Mouse (Mus musculus) right cerebral cortex, postnatal 36 days (tissue): ENCODE measurements at regions not wholly inside any gene's neighbourhood (a gene's known extent, or its start where the extent isn't known, plus 50 kb on each side); places are given as distances from the start of the nearest gene placed in this dataset.
A peak's percentile ranks its signal among the peaks of the same experiment; 100 is the strongest.

Source experiments
- DNase-seq, 2 experiments: peaks; one replicate each; pipeline ENCODE4 v3.0.0; 2022; ENCODE audit warnings: low spot score in 2 of 2, mixed read lengths in 1 of 2

DNA sequence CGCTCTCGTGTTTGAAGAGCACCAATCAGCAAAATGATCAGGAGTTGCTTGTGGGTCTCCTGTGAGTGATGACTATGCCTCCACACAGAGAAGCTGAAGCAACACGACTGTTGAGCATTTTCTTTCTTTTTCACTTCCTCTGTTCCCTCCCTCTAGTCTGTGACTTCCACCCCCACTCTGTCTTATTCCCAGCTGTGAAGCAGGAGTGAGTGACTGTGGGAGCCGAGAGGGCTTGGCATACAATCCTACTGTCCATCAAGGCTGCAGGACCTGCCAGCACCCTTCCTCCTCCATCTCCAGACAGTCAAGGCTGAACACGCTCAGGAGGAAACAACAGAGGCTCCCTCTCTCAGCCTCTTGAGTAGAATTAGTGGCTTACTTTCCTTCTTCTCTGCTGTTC is 401.3 kb downstream of the Plcl1 start:
- no peak for DNase-seq

DNA sequence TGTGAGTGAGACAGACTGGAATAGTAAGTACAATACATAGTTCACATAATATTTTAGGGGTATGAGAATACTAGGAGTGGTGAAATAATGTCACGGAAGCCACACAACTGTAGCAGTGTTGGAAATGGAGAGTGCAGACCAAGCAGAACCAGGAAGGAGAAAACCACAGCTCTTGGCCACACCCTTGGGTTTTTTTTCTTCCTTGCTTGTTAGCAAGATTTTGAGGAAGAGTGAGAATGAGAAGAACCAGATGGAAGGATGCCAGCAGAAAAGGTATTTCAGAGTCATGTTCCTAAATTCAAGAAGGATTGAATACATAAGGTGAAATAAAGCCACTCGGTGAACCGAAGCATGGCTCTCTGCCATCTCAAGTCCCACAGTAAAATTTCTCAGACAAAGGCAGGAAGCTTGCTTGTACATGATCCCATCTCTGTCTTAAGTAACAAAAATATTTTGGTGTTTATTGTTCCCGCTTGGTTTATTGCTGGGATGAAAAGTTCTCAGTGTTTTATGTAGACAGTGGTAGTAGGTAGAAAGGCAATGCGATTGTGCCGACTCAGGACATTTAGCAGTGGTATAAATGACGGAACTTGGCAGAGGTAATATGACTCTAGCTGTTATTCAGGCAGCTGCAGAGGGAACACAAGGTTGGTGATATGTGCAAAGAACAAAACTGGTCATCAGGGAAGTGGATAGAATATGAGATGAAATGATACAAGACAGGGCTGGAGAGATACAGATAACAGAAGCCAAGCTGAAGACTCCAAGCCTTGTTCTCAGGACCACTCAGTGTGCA is 403.2 kb downstream of the Plcl1 start:
- no peak for DNase-seq

DNA sequence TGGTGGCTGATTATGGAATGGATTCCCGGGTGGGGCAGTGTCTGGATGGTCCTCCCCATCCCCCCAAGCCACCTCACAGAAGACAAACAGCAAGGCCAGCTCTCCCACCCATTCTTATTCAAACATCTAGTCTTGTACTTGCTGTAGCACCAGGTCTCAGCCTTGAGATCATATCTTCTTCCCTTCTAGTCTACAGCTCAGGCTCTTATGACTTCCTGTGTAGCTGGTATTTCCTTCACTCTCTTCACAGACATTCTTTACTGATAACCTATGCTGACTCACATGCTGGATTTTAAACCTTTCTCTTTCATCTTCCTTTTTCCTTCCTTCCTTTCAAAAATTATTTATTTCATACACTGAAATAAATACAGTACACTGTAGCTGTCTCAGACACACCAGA is 406.8 kb downstream of the Plcl1 start:
- DNase-seq: no peak

DNA sequence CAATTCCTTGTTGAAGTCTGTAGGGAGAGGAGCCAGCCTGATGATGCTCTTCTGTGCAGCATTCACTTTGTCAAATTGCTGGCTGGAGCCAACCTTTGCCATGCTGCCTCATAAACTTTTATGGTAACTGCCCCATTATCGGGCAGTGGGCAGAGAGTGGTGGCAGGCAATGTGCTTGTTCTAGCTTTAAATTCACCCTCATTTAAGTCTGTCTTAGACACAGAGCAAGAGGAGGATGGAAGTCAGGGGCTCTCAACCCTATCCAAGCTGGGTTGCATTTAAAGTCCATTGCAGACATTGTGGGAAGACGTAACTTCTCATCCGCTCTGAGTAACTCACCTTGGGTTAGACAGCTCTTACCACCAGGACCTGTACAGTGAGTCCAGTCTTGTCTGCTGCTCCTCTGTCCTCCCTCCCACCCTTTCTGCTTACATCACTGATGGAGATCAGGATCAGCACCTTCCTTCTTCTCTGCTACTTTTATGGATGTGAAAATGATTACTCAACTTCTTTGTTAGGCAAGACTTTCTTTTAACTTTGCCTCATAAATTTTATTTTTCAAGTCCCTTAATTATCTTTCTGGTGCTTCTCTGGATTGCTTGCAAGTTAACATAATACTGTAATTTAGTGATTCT is 415.3 kb downstream of the Plcl1 start:
- no peak for DNase-seq

DNA sequence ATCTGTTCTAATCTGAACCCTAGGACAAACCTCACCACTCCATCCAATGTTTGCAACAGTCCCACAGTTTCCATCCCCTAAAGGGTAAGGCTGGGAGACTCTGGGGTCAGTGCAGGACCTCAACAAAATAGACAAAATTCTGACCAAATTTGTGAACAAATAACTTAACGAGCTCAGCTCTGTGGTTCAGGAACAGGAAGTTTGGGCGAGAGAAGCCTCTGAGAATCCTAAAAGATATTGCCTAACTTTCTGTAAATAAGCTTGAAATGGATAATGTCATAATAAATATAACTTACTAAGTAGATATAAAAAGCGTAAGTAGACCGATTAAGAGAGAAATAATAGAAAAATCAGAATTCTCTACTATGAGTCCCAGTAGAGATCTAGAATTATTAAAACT is 416.9 kb downstream of the Plcl1 start:
- no peak for DNase-seq

DNA sequence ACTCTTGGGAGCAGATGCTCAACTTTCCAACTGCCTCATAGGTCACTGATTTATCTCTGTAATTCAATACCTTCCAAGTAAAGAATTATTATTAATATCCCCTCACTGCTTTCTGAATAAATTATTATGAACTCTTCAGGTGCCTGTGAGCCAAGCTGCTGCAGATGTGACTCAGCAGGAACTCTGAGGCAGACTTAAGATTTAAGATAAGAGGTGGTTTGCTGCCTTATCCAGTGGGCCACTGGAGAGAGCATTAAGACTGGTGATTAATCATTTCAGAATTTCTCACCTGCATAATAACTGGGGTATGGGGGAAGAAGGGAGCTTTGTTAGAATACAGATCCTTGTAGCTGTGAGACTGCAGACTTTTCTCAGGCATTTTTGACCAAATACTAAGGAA is 421.5 kb downstream of the Plcl1 start:
- DNase-seq: no peak

DNA sequence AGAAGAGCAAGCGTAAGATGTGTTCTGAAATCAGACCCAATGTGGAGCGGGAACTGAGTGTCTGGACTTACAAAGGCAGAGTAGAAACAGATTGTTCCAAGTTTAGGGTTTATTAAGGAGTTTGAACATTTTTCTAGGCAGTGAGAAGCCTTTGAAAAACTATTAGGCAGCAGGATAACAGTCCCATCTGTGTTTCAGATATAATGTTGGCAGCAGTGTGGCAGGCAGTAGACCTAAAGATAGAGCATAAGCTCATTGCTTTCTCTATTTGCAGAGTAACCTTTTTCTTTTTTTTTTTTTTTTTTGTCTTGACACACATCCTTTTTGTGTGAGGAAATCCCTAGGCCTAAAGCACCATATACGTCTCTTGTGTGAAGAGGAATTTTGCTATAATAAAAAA is 429.6 kb downstream of the Plcl1 start:
- no peak for DNase-seq

DNA sequence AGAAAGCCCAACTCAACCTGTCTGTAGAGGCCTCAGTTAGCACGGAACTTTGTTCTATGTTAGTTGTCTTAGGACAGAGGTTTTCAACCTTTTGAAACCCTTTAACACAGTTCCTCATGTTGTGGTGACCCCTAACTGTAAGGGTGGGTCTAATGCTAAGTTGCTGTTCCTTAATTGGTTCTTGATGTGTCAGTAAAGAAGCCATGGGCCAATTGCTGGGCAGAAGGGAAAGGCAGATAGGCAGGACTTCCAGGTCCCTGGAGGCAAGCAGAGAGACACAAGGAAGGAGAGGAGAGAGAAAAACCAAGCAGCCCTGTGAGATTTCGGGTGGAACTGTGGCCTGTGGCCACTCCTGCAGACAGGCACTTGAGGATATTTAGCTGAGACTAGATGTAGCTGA is 431.0 kb downstream of the Plcl1 start:
- no peak for DNase-seq

DNA sequence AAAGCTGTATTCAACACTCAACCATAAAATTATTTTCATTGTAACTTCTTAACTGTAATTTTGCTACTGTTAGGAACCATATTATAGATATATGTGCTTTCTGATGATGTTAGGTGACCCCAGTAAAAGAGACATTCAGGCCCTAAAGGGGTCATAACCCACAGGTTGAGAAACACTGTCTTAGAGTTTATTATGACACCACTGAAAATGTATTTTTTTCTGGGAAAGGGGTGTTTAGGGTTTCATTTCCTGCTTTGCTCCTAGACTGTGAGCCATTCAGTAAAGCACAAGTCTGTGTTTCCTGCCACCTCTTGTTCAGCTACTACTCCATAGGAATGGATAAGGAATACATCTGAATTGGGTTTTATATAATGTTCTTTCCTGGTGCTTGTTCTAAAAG is 431.6 kb downstream of the Plcl1 start:
- no peak for DNase-seq

DNA sequence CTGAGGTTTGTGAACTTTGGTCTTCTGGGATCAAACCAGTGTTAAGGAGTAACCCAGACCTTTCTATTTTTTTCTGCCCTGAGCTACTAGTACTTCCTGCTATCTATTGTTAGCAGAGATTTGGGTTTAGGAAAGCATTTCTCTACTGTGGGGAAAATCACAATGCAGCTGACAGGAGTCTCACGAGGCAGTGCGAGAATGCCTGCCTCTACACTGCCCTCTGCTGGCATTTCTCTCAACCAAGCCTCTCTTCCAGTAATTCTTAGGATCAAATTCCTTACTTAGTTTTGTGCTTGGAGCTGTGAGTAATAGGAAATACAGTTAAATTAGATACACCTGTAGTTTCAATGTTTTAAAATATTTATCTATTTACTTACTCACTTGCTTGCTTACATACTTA is 432.4 kb downstream of the Plcl1 start:
- peak; percentile 42 for DNase-seq

DNA sequence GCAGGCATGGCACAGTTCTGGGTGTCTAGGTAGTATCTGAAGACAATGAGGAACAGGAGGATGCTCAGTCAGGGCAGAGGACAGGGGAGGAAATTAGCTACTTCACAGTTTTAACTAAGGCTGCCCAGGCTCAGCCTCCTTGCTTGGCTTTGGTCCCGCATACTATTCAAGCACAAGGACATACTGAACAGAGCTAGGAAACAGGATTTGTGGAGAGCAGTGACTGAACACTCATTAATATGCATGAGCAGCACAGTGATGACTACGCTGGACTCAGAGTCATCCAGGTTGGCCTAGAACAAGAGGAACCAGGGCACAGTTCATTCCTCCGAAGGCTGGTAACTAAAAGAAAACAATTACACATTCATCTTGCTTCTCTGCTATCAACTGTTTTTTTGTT is 443.1 kb downstream of the Plcl1 start:
- no peak for DNase-seq

DNA sequence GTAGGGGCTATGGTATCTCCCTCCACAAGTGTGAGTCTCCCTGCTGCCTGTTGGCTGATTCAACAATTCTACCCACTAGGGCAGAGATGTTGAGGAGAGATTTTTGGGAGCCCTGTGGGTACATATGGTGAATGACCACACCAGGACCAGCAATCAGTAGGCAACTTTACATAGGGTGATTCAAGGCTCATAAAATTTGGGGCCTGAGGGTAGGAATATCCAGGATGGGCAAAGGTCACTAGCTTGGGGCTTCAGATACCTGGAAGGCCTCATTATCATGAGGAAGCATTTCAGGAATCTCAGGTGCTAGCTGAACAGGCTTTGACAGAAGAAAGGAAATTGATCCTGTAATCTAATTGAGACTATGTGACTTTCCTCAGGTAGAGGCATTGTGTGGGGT is 446.6 kb downstream of the Plcl1 start:
- DNase-seq: no peak

DNA sequence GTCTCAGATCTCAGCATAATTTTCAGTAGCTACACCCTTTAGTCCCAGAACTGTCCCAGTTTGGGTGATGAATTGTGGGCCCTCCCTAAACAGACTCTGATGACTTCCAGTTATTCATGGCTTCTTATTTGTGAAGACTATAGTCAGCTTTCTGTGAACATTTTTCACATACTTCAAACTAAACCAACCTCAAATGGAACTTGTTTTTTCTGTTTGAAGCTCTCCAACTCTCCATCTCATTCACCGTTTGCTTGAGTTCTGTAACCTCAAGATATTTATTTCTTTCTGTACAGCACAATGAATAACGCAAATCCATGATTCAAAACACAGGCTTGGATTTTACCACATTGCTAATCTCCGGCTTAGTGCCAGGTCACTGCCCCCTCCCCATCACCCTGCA is 453.4 kb downstream of the Plcl1 start:
- DNase-seq: no peak

DNA sequence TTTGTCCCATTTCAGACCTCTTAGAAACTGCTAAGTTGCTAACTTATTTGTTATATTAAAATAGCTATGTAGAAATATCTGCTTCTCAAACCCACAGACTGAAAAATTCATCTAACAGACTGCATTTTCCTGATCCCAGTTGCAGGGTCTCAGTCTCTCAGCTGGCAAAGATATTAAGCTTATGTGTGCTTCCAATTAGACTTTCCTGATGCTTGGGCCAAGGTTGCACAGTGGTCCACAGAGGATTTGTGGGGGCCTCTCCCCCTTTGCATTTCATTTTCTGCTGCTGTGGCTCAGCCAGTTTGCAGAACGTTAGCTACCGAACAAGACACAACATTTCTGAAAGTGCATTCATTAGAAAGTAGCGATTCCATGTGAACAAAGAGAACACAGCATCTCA is 457.4 kb downstream of the Plcl1 start:
- no peak for DNase-seq

DNA sequence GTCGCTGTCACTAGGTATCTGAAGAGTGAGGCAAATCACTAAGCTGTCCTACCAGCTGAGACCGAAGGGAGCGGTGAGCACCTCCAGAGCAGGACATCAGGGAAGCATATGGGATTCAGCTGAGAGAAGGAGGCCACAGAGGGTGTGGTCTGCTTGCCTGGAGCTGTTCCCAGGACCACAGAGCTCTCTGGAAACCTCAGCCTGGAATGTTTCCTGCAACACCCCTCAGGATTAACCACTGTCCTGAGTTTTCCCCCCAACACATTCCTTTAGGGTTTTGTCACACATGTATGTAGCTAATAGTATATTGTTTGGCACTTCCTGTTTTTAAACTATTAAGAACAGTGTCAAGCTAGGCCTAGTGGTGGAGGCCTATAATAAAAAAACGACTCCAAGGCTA is 459.6 kb downstream of the Plcl1 start:
- DNase-seq: no peak

DNA sequence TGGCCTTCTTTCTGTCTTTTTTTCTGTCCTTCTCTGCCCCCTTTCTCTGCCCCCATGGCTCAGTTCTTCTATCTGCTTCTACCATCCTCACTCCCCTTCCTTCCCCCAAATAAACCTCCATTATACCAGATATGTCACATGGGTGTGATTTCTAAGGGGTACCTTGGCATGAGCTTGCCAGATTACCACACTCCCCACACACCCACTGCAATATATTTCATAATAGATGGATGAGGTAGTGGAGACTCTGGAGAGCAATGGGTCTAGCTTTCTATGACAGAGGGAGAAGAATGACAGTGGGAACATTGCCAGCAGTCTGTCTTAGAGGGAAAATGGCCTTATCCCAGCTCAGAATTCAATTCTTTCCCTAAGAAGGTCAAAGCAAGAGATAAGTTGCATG is 461.0 kb downstream of the Plcl1 start:
- DNase-seq: no peak

DNA sequence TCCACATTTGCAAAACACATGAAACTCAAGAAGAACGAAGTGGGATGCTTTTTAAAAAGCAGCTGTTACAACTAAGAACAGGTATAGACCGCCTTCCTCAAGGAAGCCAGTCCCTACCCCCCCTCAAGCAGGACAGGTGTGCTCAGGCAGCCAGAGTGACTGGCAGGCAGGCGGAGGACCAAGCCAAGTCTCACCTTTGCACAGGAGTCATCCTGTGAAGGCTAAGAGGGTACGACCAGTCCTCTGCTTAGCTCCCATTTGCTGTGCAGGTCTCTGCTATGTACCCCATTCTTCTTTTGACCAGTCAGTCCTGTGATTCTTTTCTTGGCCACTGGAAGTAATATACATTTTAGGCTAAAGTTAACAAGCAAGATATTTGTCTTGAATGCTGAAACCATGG is 467.9 kb downstream of the Plcl1 start:
- no peak for DNase-seq

DNA sequence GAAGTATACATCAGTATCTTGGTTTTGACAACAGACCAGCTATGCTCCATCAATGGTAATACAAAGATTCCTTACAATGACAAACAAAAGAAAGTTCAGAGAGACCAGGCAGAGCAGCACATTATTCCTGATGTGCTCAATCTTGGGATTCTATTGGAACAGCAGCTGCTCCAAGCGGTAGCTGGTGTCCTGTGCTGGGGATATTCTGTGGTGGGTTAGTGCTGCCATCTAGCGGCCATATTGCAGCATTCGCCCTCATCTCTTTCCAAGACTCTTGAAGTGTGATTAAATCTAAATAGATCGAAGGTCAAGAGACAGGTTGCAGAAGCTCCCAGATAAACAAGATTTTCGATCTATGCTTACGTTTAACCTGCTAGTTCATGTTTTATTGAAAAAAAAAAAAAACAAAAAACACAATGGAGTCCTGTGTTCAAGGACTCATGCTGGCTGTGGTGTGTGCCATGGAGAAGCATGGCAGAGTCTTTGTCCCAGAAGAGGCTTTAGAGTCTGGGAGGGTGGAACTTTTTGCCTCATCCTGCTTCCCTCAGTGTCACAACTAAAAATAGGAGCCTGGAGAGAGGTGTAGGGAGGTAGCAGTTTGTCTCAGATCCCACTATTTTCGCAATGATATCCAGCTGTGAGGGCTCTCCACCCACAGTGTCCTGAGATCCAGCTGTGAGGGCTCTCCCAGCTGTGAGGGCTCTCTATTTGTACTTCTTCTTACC is 468.6 kb downstream of the Plcl1 start:
- peak; percentile 51 to 53 for DNase-seq

DNA sequence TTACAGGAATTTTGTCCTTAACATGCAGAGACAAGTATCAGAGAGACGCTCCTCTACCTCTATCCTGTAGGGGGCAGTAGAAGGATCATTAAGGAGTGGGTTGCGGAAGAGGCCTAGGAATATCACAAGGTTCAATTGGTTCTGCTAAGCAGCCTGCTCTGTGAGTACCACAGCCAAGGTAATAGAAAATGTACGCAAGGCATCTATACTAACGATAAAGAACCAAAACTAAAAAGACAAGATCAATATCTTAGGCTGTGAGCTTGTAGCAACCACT is 469.1 kb downstream of the Plcl1 start:
- DNase-seq: no peak

DNA sequence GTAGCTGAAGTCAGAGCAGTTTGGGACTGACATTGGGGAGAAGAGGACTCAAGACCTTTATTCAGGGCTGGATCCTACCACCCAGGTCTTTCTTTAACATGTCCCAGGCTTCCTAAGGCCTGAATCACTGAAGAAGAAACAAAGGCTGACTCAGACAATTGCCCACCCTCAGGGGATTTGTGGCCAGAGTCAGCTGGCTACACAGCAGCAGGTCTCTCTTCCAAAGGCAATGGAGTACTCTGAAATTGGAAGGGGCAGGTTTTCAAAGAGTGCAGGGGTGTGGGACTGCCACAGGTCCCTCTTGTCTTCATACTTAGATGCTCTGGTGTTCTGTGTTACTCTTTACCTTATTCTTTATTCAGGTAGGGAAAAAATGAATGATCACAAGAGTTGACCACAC is 478.9 kb downstream of the Plcl1 start:
- DNase-seq: no peak

DNA sequence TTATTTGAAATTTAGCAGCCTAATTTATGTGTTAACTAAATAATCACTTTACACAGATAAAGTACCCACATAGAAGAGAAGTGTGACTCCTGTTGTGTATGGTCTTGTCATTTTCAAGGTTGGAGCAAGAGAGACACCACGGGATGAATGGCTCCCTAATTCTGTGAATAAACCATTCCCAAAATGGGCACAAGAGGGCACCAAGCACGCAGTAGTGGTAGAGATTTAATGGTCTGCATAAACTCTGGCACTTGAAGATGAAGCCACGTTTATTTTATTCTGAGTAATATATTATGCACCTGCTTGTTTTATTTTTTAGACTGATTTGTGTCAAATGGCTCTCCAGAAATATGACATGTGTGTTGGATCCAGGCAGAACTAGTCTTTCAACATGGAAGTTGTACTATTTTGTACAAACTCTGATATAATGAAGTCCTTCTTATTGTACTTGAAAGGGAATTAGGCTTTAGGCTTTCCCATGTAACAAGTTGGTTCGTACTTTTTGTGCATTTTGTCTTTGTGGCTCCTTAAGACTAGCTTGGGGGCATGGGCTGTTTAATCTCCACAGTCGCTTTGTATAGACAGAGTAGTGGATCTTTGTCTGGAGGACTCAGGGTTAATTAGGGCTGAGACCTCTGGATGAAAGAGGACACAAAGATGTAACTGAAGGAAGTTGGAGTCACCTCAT is 480.8 kb downstream of the Plcl1 start:
- peak; percentile 47 to 56 for DNase-seq

DNA sequence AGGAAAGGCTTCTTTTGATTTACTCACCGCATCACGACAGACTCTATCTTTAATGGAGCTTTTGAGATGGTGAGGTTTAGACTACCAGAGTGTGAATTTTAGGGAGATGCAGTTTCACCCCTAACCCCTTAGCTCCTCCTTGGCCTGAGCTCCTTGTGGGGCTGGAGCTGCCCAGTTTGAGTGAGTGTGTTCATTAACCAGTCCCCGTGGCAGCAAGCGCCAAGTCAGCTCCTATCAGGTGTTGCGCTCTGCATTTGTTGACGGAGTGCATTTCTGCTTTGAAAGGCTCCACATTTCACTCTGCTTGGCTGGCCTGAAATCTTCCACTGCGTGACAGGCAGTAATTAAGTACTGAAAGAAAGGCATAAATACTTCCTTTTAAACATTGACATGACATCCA is 481.7 kb downstream of the Plcl1 start:
- no peak for DNase-seq
